Mouse (Mus musculus): ENCODE measurements around the gene Trmt13.

Trmt13 gene

GRCm38 (mm10) chr3:116542070-116542469 lies 72.3 kb downstream of the Trmt13 start:
- no peak for DNase-seq

- no peak for DNase-seq
These were observed 77.2 kb downstream of the Trmt13 start for GRCm38 (mm10) chr3:116537200-116537573.

GRCm38 (mm10) chr3:116536428-116537199 lies 77.8 kb downstream of the Trmt13 start:
- DNase-seq = no peak

All from cerebellum, adult 18-20 months (tissue).